Mouse (Mus musculus) embryonic facial prominence, embryonic 13.5 days (tissue): ENCODE measurements around the gene Celf2. TPM values are rescaled to one million over a fixed set of nuclear protein-coding genes. Genes with fewer than 3 reads are reported as not detected.

Source experiments
- ATAC-seq: fragments of 200-750 bp; cut with Nextera tagmentation; 2 replicates; pipeline ENCODE4 v1.8.0; 2017; ENCODE audit warnings: low read depth; ENCODE audit not compliant: insufficient number of reproducible peaks, insufficient read depth, low FRiP score, low TSS enrichment
- H3K27ac ChIP-seq: fragments of 300-500 bp; sonication (generic); 2 replicates; pipeline ENCODE4 v1.5.1; 2015; ENCODE audit warnings: moderate library complexity, mild to moderate bottlenecking, inconsistent platforms
- H3K27me3 ChIP-seq: fragments of 300-500 bp; sonication (generic); 2 replicates; pipeline ENCODE4 v1.6.1; 2015; ENCODE audit warnings: mild to moderate bottlenecking, inconsistent platforms
- H3K36me3 ChIP-seq: fragments of 300-500 bp; sonication (generic); 2 replicates; pipeline ENCODE4 v1.6.1; 2015; ENCODE audit warnings: mild to moderate bottlenecking, inconsistent platforms
- H3K4me1 ChIP-seq: fragments of 300-500 bp; sonication (generic); 2 replicates; pipeline ENCODE4 v1.6.1; 2015; ENCODE audit warnings: inconsistent platforms
- H3K4me2 ChIP-seq: fragments of 300-500 bp; sonication (generic); 2 replicates; pipeline ENCODE4 v1.6.1; 2015; ENCODE audit warnings: moderate library complexity, mild to moderate bottlenecking, inconsistent platforms
- H3K4me3 ChIP-seq: fragments of 300-500 bp; sonication (generic); 2 replicates; pipeline ENCODE4 v1.5.1; 2015; ENCODE audit warnings: mild to moderate bottlenecking, inconsistent platforms
- H3K9ac ChIP-seq: fragments of 300-500 bp; sonication (generic); 2 replicates; pipeline ENCODE4 v1.6.1; 2015; ENCODE audit warnings: mild to moderate bottlenecking, inconsistent platforms
- H3K9me3 ChIP-seq: fragments of 300-500 bp; sonication (generic); 2 replicates; pipeline ENCODE4 v1.6.1; 2016; ENCODE audit warnings: inconsistent platforms
- WGBS: fragments of 180-500 bp; shearing (Covaris S2); methylation state at CpG from one replicate; pipeline ENCODE4 v1.1.7; 2015; ENCODE audit warnings: mixed read lengths; 5-methylcytosine and 5-hydroxymethylcytosine counted together
- polyA plus RNA-seq: library from polyadenylated mRNA; unstranded; fragments of >200 nt; fragmentation: Nextera tagmentation; extraction: Ambion mirVana; gene quantifications from 2 replicates; pipeline ENCODE4 v1.2.1, GENCODE M21; 2015

The Celf2 gene
- polyA plus RNA-seq, 1 experiment from 2014 or later: 43.6 TPM

DNA sequence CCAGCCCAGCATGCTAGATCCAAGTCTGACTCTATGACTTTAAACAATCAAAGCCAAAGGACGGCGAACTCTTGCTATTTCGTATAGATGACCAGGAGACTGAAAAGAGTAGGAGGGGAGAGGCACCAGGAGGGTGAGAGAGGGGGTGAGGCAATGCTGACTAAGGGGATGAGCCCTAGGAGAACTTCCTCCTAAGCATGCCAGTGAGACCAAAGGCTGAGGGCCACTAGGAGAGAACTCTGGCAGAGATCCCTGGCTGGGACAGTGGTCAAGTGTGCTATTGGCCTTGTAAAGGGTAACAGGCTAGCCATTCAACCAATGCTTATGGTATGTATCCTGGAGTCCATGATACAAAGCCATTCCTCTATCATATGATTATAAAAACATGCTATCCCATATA is 778.5 kb downstream of the Celf2 start:
- ATAC-seq: no peak
- Histone ChIP-seq H3K4me2 (no peak overlapping the region), H3K4me3 (no peak overlapping the region), H3K27me3 (no peaks in the 10 kb centered on the region), H3K9ac (no peak overlapping the region), H3K27ac (no peak overlapping the region), H3K36me3 (no peaks in the 10 kb centered on the region), H3K9me3 (no peaks in the 10 kb centered on the region), H3K4me1 (no peaks in the 10 kb centered on the region)
- WGBS: 78% methylated on average over 3 of the region's 3 CpGs

DNA sequence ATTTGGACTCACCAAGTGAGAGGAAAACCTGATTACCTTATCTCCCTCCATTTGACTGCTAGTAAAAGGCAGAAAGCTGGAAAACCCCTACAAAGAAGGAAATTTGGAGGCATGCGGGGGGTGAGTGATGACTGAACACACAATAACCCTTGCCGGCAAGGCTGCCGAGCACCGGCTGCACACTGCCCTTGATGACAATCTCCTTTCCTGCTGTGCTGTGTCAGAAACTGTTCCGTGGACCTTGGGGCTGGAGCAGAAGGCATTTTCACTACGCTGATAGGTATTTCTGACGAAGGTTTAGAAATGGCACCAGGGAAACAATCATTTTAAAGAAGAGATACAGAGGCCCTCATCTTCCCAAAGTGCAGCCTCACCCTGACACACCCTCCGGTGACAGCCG is 779.4 kb downstream of the Celf2 start:
- 79% methylated on average over 9 of the region's 9 CpGs for WGBS
- Histone ChIP-seq H3K4me3 (no peak overlapping the region), H3K4me2 (no peak overlapping the region), H3K27me3 (no peaks in the 10 kb centered on the region), H3K9ac (no peak overlapping the region), H3K27ac (no peak overlapping the region), H3K4me1 (no peaks in the 10 kb centered on the region), H3K36me3 (no peaks in the 10 kb centered on the region), H3K9me3 (no peaks in the 10 kb centered on the region)
- ATAC-seq: no peak

DNA sequence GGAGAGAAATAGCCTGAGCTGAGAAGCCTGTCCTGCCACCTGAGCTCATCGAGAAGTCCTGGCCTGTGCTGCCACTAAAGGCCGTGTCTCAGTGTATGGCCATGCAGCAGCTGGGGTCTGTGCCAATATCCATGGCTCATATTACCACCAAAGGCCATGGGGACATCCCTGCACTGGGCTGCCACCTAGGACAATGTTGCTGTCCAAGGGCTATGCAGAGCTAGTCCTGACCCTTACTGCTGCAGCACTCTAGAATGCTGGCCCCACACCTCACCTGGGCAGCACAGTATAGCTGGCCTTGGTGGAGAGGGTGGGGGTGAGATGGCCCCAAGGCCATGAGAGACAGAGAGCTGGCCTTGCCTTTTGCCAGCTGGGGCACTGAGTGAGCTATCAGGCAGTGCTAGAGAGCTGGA is 780.5 kb downstream of the Celf2 start:
- Histone ChIP-seq H3K9ac (no peak overlapping the region), H3K4me1 (no peaks in the 10 kb centered on the region), H3K4me3 (no peak overlapping the region), H3K27me3 (no peaks in the 10 kb centered on the region), H3K36me3 (no peaks in the 10 kb centered on the region), H3K4me2 (no peak overlapping the region), H3K27ac (no peak overlapping the region), H3K9me3 (no peaks in the 10 kb centered on the region)
- 75% methylated on average over 2 of the region's 2 CpGs for WGBS
- 0 out of 2 replicates have a peak, but pooled peaks have one; percentile 26 for ATAC-seq

DNA sequence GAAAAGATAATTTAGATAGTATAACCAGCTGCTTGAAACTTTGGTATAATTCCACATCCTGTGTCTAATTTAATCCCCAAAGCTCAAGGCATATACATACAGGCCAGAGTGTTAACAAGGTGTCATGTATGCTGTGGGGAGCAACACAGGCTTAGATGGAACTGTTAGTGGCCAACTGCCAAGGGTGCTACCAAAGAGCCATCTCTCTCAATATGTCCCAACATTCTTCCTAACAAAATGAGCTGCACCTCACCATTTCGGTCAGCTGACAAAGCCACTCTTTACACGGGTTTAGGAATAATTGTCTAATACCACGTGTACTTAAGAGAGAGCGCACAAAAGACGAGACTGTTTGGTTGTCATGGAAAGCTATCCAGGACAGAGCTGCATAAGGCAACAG is 782.0 kb downstream of the Celf2 start:
- no peak for ATAC-seq
- H3K4me1 ChIP-seq: no peaks in the 10 kb centered on the region
- no peak overlapping the region for H3K9ac ChIP-seq
- no peak overlapping the region for H3K4me2 ChIP-seq
- H3K4me3 ChIP-seq: no peak overlapping the region
- no peaks in the 10 kb centered on the region for H3K36me3 ChIP-seq
- H3K9me3 ChIP-seq: no peaks in the 10 kb centered on the region
- H3K27me3 ChIP-seq: no peaks in the 10 kb centered on the region
- 92% methylated on average over 5 of the region's 5 CpGs for WGBS
- H3K27ac ChIP-seq: no peak overlapping the region

DNA sequence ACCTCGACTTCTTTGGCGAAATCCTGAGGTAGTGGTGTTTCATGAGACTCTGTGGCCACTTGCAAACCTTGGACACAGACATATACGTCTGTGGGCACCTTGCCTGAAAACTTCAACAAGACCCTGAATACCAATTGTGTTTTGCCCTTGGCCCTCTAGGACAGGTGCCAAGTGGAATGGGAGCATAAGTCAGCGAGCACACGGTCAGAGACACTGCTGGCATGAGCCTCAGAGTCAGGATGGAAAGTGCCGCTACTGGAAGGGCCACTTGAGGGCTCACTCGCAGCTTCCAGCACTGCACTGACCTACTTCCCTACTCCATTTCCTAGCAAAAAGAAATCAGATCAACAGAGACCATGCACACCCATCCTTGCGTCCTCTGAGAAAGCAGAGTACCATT is 783.3 kb downstream of the Celf2 start:
- no peak overlapping the region for H3K9ac ChIP-seq
- 85% methylated on average over 8 of the region's 8 CpGs for WGBS
- no peak overlapping the region for H3K27ac ChIP-seq
- peaks cover 2% of the 10 kb centered on the region; the same call in 1 of the 2 replicates for H3K27me3 ChIP-seq
- no peaks in the 10 kb centered on the region for H3K9me3 ChIP-seq
- ATAC-seq: no peak
- H3K4me3 ChIP-seq: no peak overlapping the region
- no peak overlapping the region for H3K4me2 ChIP-seq
- H3K36me3 ChIP-seq: no peaks in the 10 kb centered on the region
- H3K4me1 ChIP-seq: peaks cover 11% of the 10 kb centered on the region

DNA sequence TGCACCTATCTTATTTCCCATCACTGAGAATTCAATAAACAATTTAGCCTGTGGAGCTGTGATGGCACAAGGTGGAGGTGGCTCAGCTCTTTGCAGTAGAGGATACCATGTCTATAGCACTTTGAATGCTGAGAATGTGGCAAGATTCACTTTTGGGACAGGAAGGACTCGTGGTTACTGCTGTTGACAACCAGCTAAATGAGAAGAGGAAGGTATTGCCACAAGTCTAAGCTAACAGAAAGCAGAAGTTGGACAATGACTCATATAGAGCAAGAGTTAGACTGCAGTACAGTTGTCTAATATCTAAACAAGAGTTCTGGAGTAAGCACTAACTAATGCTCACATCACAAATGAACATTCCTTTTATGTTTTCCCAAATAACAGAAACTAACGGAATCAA is 785.8 kb downstream of the Celf2 start:
- H3K4me3 ChIP-seq: no peak overlapping the region
- peaks cover 4% of the 10 kb centered on the region; the same call in 1 of the 2 replicates for H3K27me3 ChIP-seq
- no peak for ATAC-seq
- H3K4me2 ChIP-seq: no peak overlapping the region
- peaks cover 16% of the 10 kb centered on the region for H3K4me1 ChIP-seq
- H3K36me3 ChIP-seq: no peaks in the 10 kb centered on the region
- no peak overlapping the region for H3K27ac ChIP-seq
- 72% methylated on average over 2 of the region's 2 CpGs for WGBS
- H3K9ac ChIP-seq: no peak overlapping the region
- H3K9me3 ChIP-seq: no peaks in the 10 kb centered on the region

DNA sequence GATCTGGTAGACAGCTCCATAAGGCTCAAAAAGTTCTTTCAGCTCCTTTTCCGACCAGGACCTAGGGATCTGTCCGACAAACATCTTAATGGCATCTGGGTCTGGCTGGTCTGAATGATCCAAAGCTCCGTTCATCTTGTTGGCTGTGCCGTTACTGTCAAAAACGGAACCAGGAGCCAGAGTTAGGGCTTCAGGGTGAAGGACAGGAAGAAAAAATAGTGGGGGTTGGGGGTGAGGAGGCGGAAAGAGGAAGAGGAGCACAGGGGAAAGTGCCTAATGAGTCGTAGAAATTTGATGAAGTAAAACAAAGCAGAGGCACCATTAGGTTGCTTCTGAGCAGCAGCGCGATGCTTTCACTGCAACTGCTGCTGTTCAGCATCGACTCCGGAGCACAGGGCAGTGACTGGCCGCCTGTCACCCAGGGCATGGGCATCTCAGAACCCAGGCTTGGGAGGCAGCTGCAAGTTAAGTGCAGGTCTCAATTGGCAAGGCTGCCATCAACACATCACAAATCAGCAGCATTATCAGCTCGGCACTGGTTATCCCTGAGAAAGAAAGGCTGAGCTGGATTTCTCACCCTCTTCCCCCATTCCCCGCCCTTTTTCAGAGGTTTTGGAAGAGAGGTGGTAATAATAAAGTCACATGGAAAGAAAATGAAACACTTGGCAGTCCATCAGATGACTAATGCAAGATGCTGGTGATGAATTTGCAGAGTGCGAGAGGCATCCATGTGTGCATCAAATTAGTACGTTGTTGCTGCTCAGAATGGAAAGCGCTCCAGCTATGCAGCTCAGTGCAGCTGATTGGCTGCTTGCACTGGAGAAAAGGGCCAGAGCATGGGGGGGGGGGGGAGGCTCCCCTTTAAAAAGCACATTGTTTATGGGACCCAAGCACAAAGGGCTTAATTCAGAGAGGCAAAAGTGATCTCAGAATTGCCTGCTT is 787.6 kb downstream of the Celf2 start:
- H3K9me3 ChIP-seq: no peaks in the 10 kb centered on the region
- WGBS: 4% methylated on average over 17 of the region's 17 CpGs
- peak overlapping the region; percentile 65 for H3K9ac ChIP-seq
- H3K36me3 ChIP-seq: no peaks in the 10 kb centered on the region
- peak overlapping the region; percentile 86 for H3K4me2 ChIP-seq
- H3K4me1 ChIP-seq: peaks cover 16% of the 10 kb centered on the region
- peak overlapping the region; percentile 42 for H3K4me3 ChIP-seq
- H3K27ac ChIP-seq: peak overlapping the region; percentile 66
- peaks cover 4% of the 10 kb centered on the region; the same call in 1 of the 2 replicates for H3K27me3 ChIP-seq
- 0 out of 2 replicates have a peak, but pooled peaks have one; percentile 48 for ATAC-seq

DNA sequence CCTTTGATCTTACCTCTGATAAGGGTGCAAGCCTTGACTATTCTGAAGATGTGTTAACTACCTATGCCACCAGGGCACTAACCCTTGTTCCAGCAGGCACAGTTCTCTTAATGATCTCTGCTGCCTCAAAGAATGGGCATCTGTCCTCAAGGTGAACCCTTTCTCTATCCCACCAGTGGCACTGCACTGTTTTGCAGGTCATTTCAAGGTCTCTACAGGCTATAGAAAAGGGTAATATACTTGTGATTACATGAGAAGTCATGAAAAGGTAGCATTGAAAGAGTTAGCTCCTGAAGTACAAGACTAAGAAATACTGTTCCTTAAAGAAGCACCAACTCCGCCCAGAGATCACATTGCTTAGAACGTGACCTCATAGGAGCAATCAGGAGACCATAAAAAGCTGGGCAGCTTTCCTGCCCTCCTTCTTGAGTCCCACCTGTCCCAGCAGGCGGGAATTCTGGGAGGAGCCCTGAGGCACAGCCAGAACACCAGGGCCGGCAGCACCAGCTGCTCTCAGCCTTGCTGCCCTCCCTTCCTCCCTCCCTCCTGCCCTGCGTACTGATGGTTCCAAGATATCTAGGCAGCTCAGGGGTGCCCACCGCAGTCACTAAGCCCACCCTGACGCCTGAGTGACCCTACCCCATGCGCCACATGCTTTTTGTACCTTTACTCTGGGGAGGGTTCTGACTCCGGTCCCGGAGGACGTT is 788.5 kb downstream of the Celf2 start:
- Histone ChIP-seq H3K27ac (peak overlapping the region; percentile 66; the same call in 1 of the 2 replicates), H3K4me2 (peak overlapping the region; percentile 86), H3K4me1 (peaks cover 16% of the 10 kb centered on the region), H3K4me3 (peak overlapping the region; percentile 42), H3K9ac (peak overlapping the region; percentile 65), H3K27me3 (peaks cover 4% of the 10 kb centered on the region; the same call in 1 of the 2 replicates), H3K9me3 (no peaks in the 10 kb centered on the region), H3K36me3 (no peaks in the 10 kb centered on the region)
- ATAC-seq: peak; percentile 37; the same call in 1 of the 2 replicates
- WGBS: 19% methylated on average over 11 of the region's 11 CpGs

DNA sequence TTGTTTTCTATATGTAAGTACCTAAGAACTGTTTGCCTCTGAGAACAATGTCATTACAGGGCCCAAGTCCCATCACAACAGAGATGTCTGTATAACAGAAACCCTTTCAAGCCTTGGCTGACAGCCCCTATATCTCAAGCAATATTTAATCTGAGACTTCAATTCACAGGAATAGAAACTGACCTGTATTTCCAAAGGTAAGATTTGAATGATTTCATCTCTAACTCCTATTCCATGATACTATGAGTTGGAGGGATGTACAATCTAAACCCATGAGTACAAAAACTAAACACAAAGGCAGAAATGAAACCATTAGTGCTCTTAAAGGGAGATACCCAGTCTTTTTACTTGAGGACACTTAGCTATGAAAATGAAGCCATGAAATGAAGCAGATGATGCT is 790.5 kb downstream of the Celf2 start:
- Histone ChIP-seq H3K9ac (no peak overlapping the region), H3K4me3 (no peak overlapping the region), H3K9me3 (no peaks in the 10 kb centered on the region), H3K4me1 (peaks cover 16% of the 10 kb centered on the region), H3K27me3 (peaks cover 4% of the 10 kb centered on the region; the same call in 1 of the 2 replicates), H3K27ac (no peak overlapping the region), H3K4me2 (no peak overlapping the region), H3K36me3 (no peaks in the 10 kb centered on the region)
- no peak for ATAC-seq

DNA sequence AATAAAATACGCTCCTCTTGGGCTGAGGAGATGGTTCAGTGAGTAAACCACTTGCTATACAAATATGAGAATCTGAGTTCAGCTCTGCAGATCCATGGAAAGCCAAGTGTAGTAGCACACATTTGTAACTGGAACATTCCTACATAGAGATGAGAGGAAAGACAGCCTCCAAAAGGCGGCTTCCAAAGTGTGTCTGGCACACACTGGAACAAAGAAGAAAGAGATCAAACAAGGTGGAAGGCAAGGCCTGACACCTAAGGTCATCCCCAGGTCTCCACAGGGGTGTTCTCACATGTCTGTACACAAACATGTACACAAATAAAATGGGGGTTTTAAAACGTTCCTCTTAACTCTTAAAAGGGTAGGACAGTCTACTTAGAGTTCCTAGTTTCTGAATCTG is 791.4 kb downstream of the Celf2 start:
- Histone ChIP-seq H3K9ac (no peak overlapping the region), H3K4me1 (peaks cover 16% of the 10 kb centered on the region), H3K27ac (no peak overlapping the region), H3K36me3 (no peaks in the 10 kb centered on the region), H3K4me2 (no peak overlapping the region), H3K9me3 (no peaks in the 10 kb centered on the region), H3K27me3 (peaks cover 4% of the 10 kb centered on the region; the same call in 1 of the 2 replicates), H3K4me3 (no peak overlapping the region)
- no peak for ATAC-seq
- 71% methylated on average over 3 of the region's 3 CpGs for WGBS

DNA sequence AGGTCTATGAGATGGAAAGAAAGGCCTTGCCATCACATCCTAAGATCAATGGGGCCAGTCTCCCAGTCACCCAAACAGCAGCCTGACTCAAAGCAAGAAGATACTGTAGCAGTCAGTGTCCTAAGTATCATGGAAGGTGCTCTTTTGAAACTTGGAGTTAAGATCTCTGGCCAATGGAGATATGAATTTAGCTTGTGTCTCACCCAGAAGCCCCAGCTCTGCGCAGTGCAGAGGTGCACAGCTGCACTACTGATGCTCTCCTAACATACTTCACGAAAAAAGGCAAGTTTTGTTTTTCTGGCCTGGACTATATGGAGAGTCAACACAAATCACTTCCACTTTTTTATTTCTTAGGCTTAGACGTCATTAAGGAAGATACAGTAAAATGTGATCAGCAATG is 793.8 kb downstream of the Celf2 start:
- Histone ChIP-seq H3K9ac (no peak overlapping the region), H3K4me1 (no peaks in the 10 kb centered on the region), H3K4me3 (no peak overlapping the region), H3K9me3 (no peaks in the 10 kb centered on the region), H3K4me2 (no peak overlapping the region), H3K36me3 (no peaks in the 10 kb centered on the region), H3K27ac (no peak overlapping the region), H3K27me3 (no peaks in the 10 kb centered on the region; the same call in 1 of the 2 replicates)
- 93% methylated on average over 3 of the region's 3 CpGs for WGBS
- ATAC-seq: no peak
